Mouse (Mus musculus) ES-E14 (cell line): ENCODE results near the gene Foxp1. TPM values are rescaled to one million over a fixed set of nuclear protein-coding genes. Genes with fewer than 3 reads are reported as not detected.

Source experiments
- DNase-seq: peaks from one replicate; pipeline ENCODE4 v3.0.0-alpha.2; 2013; ENCODE audit warnings: low read depth, low spot score
- H3K27ac ChIP-seq: 2 replicates; pipeline ENCODE4 v1.5.1; 2012; ENCODE audit warnings: low read depth, mild to moderate bottlenecking, low read length, moderate library complexity, mixed read lengths; ENCODE audit not compliant: poor library complexity, insufficient read depth, severe bottlenecking
- H3K36me3 ChIP-seq: 2 replicates; pipeline ENCODE4 v1.6.1; 2012; ENCODE audit warnings: mild to moderate bottlenecking, low read length, moderate library complexity, mixed read lengths; ENCODE audit not compliant: control insufficient read depth, poor library complexity, insufficient read depth, severe bottlenecking
- H3K4me1 ChIP-seq, 2 experiments: fragments of 150-350 bp in 1 of 2; sonication (generic) in 1 of 2; 2 replicates each; pipeline ENCODE4 v1.6.1; 2012; ENCODE audit warnings: low read length in 2 of 2, mild to moderate bottlenecking in 1 of 2, mixed read lengths in 1 of 2; ENCODE audit not compliant: control insufficient read depth in 2 of 2, insufficient read depth in 2 of 2, poor library complexity in 1 of 2
- H3K4me3 ChIP-seq, 2 experiments: fragments of 150-350 bp in 1 of 2; sonication (generic) in 1 of 2; 2 replicates each; pipeline ENCODE4 v1.5.1; 2012; ENCODE audit warnings: low read length in 2 of 2, low read depth in 1 of 2, mild to moderate bottlenecking in 1 of 2, mixed read lengths in 1 of 2; ENCODE audit not compliant: insufficient read depth in 1 of 2, poor library complexity in 1 of 2, severe bottlenecking in 1 of 2
- H3K9ac ChIP-seq: 2 replicates; pipeline ENCODE4 v1.6.1; 2012; ENCODE audit warnings: low read depth, mild to moderate bottlenecking, low read length, mixed read lengths; ENCODE audit not compliant: poor library complexity, insufficient read depth, severe bottlenecking
- H3K9me3 ChIP-seq: fragments of 150-350 bp; sonication (generic); 2 replicates; pipeline ENCODE4 v1.6.1; 2012; ENCODE audit warnings: low read depth, mild to moderate bottlenecking, low read length; ENCODE audit not compliant: control insufficient read depth, insufficient read depth
- CHD2 ChIP-seq: IDR thresholded peaks from 2 replicates; pipeline ENCODE4 v1.6.1; 2014; ENCODE audit warnings: mild to moderate bottlenecking, low read depth, low read length, inconsistent platforms
- HCFC1 ChIP-seq: IDR thresholded peaks from 2 replicates; pipeline ENCODE4 v1.6.1; 2012; ENCODE audit warnings: low read length, inconsistent platforms, borderline replicate concordance; ENCODE audit not compliant: insufficient read depth
- MAFK ChIP-seq: IDR thresholded peaks from 2 replicates; pipeline ENCODE4 v1.6.1; 2014; ENCODE audit warnings: mild to moderate bottlenecking, low read depth, low read length, inconsistent platforms; ENCODE audit not compliant: insufficient read depth
- ZC3H11A ChIP-seq: IDR thresholded peaks from 2 replicates; pipeline ENCODE4 v1.6.1; 2012; ENCODE audit warnings: low read depth, mild to moderate bottlenecking, inconsistent platforms, low read length, borderline replicate concordance
- ZNF384 ChIP-seq: IDR thresholded peaks from 2 replicates; pipeline ENCODE4 v1.6.1; 2012; ENCODE audit warnings: low read depth, low read length, inconsistent platforms
- in situ Hi-C, 2 experiments: fragments of 600-800 bp; cut with MboI; formaldehyde crosslinking; loops; one replicate each; pipeline ENCODE4 v1.15.1; 2025; ENCODE audit warnings: low sequenced_read_pairs in 2 of 2, inconsistent platforms in 1 of 2; ENCODE audit not compliant: unreplicated experiment in 2 of 2
- total RNA-seq: library from RNA; depleted of rRNA; stranded (reverse); fragments of 300-350 nt; gene quantifications from 2 replicates; pipeline ENCODE4 v1.2.3, GENCODE M21; 2012

The Foxp1 gene
- total RNA-seq, 1 experiment: 70.0 TPM

DNA sequence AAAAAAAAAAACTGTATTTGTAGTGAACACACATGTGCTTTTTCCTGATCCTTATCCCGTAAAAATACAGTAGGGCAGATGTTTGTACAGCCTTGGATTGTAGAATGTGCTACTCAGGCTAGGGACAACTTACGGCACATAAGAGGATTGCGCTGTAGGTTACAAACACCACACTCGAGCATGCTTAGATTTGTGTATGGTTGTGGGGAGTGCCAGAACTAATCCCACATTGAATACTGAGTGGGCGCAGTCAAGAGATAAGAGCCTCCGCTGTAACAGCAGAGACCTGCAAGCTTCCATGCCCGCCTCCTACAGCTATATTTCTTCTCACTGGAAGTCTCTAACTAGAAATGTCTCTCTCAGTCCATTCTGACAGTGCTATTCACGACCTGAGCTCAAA lies 286.9 kb downstream of the Foxp1 start:
- no peak overlapping the region for H3K27ac ChIP-seq
- no peak overlapping the region for H3K4me3 ChIP-seq
- H3K4me1 ChIP-seq: 0 out of 4 replicates have a peak, but pooled peaks cover 0 to 3% of the 10 kb centered on the region in 2 experiments
- TF ChIP-seq ZNF384 (no peak), HCFC1 (no peak), MAFK (no peak), CHD2 (no peak), ZC3H11A (no peak)
- H3K9ac ChIP-seq: no peak overlapping the region
- DNase-seq: no peak
- no peaks in the 10 kb centered on the region for H3K9me3 ChIP-seq
- H3K36me3 ChIP-seq: no peaks in the 10 kb centered on the region
- in situ Hi-C loops: no loop called here

DNA sequence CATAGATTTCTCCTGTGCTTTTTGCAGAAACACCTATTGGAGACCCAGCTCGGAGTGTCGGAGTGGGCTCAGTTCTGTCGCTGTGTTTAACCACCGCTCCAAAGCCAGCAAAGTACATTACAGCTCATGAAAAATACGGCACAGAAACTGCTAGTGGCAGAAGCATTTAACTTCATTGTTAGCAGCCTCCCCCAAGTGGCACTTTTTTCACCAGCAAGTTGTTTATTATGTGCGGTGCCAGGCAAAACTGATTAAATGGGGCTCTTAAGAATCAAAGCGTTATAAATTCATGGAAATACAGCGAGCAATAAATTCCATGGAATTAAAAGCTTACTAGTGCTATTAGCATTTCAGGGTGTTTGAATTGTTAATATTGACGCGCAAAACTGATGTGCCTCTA lies 289.1 kb downstream of the Foxp1 start:
- TF ChIP-seq ZC3H11A: no peak
- TF ChIP-seq MAFK: no peak
- TF ChIP-seq ZNF384: no peak
- no peak for TF ChIP-seq HCFC1
- no peak for TF ChIP-seq CHD2
- Histone ChIP-seq H3K4me1 (no peaks in the 10 kb centered on the region), H3K9me3 (no peaks in the 10 kb centered on the region), H3K9ac (no peak overlapping the region), H3K36me3 (no peaks in the 10 kb centered on the region), H3K4me3 (no peak overlapping the region), H3K27ac (no peak overlapping the region)
- in situ Hi-C loops: no loop called here
- DNase-seq: no peak

DNA sequence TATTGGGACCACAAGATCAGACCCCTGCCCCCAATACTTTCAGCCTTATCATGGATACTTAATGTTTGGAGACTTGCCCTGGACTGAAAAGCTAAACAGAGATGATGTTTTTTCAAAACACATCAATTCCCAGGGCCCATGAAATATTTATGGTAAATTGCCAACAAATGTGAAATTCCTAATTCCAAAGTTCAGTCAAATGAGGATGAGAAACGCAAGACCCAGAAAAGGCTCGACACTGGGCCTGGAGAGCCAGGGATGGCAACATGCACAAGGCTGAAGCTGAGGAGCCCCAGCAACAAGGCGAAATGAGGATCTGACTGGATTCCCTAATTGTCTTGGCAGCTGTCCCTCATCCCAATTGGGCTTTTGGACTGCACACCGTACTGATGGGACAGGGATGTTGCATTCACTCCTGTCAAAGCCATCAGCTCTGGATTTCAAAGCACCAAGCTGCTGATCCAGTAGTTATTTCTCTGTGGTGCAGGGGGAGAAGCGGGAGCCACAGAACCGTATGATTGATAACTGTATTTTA lies 294.1 kb downstream of the Foxp1 start:
- Histone ChIP-seq H3K4me3 (no peak overlapping the region), H3K4me1 (no peaks in the 10 kb centered on the region), H3K36me3 (no peaks in the 10 kb centered on the region), H3K9me3 (no peaks in the 10 kb centered on the region), H3K9ac (no peak overlapping the region), H3K27ac (no peak overlapping the region)
- in situ Hi-C loops: no loop called here
- DNase-seq: no peak
- TF ChIP-seq CHD2 (no peak), HCFC1 (no peak), MAFK (no peak)

DNA sequence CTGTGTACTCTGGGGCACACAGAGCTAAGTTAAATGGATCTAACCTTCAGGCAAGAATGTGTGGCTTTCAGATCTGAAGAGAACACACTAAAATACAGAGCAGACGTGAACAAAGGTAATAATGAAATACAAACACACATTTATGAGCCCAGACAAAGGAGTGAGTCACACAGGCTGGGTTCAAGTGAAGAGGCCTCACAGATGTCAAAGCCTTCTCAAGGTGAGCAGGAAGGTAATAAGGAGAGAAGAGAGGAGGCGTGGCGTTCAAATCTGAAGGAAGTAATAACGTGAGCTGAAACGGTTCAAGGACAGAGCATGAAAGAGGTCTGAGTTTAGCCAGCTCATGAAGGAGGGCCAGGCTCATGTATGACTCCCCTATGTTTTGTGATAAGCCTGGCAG lies 301.4 kb downstream of the Foxp1 start:
- H3K9me3 ChIP-seq: no peaks in the 10 kb centered on the region
- no peak for TF ChIP-seq ZNF384
- TF ChIP-seq HCFC1: no peak
- TF ChIP-seq CHD2: no peak
- TF ChIP-seq ZC3H11A: no peak
- TF ChIP-seq MAFK: no peak
- H3K4me1 ChIP-seq: no peaks in the 10 kb centered on the region
- H3K27ac ChIP-seq: no peak overlapping the region
- in situ Hi-C loops: no loop called here
- no peak for DNase-seq
- no peaks in the 10 kb centered on the region for H3K36me3 ChIP-seq
- H3K4me3 ChIP-seq: no peak overlapping the region
- no peak overlapping the region for H3K9ac ChIP-seq

DNA sequence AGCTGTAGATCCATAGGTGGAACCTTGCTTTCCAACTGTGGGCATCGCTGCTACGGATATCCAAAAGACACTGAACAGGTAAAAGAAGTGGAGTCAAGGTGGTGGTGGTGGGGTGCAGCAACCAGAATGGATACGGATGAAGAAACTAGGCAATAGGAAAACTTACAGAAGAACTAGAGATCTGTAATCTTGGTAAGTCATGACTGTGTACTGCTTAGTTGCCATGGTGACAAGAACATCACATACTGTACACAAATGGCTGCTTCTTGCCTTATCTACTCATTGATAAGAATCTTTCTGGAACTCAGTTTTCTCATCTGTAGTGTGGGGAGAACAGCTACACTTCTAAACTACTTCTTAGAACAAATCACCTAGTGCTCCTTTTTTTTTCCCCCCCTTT lies 302.0 kb downstream of the Foxp1 start:
- in situ Hi-C loops: no loop called here
- no peak for DNase-seq
- H3K27ac ChIP-seq: no peak overlapping the region
- no peaks in the 10 kb centered on the region for H3K4me1 ChIP-seq
- no peak overlapping the region for H3K4me3 ChIP-seq
- no peaks in the 10 kb centered on the region for H3K36me3 ChIP-seq
- TF ChIP-seq ZNF384: no peak
- H3K9me3 ChIP-seq: no peaks in the 10 kb centered on the region
- no peak overlapping the region for H3K9ac ChIP-seq
